Mouse (Mus musculus): ENCODE measurements around the gene Adgrg6.

The Adgrg6 gene

GRCm38 (mm10) chr10:14544941-14545717, at the start of gene Adgrg6:
Adgrg6 (minus strand) TSS chr10:14545659.
- peak; percentile 12 for DNase-seq

- DNase-seq: no peak
These were observed 46.8 kb upstream of the Adgrg6 start for GRCm38 (mm10) chr10:14592215-14592614.

- no peak for DNase-seq
These were observed 45.4 kb upstream of the Adgrg6 start for GRCm38 (mm10) chr10:14590816-14591215.

- no peak for DNase-seq
These were observed 44.2 kb upstream of the Adgrg6 start for GRCm38 (mm10) chr10:14589667-14590066.

- DNase-seq: no peak
These were observed 38.0 kb upstream of the Adgrg6 start for GRCm38 (mm10) chr10:14583496-14583895.

GRCm38 (mm10) chr10:14574255-14574654, 28.8 kb upstream of the Adgrg6 start:
- no peak for DNase-seq

- no peak for DNase-seq
These were observed 25.7 kb upstream of the Adgrg6 start for GRCm38 (mm10) chr10:14571143-14571542.

- no peak for DNase-seq
These were observed 25.2 kb upstream of the Adgrg6 start for GRCm38 (mm10) chr10:14570616-14571015.

GRCm38 (mm10) chr10:14546111-14546551, 672 bp upstream of the Adgrg6 start:
- no peak for DNase-seq

GRCm38 (mm10) chr10:14544608-14544940, 885 bp downstream of the Adgrg6 start:
- no peak for DNase-seq

GRCm38 (mm10) chr10:14543511-14544067, 1.9 kb downstream of the Adgrg6 start:
- no peak for DNase-seq

GRCm38 (mm10) chr10:14537102-14537501, 8.4 kb downstream of the Adgrg6 start:
- no peak for DNase-seq

GRCm38 (mm10) chr10:14531090-14531489, 14.4 kb downstream of the Adgrg6 start:
- no peak for DNase-seq

GRCm38 (mm10) chr10:14530670-14531069, 14.8 kb downstream of the Adgrg6 start:
- DNase-seq: no peak

- no peak for DNase-seq
These were observed 17.7 kb downstream of the Adgrg6 start for GRCm38 (mm10) chr10:14527765-14528164.

GRCm38 (mm10) chr10:14522729-14523128, 22.7 kb downstream of the Adgrg6 start:
- no peak for DNase-seq

GRCm38 (mm10) chr10:14520912-14521675, 24.4 kb downstream of the Adgrg6 start:
- DNase-seq: no peak

GRCm38 (mm10) chr10:14517909-14518308, 27.6 kb downstream of the Adgrg6 start:
- DNase-seq: no peak

GRCm38 (mm10) chr10:14511904-14512663, 33.4 kb downstream of the Adgrg6 start:
- DNase-seq: no peak

- no peak for DNase-seq
These were observed 34.3 kb downstream of the Adgrg6 start for GRCm38 (mm10) chr10:14511157-14511556.

- DNase-seq: no peak
These were observed 49.8 kb downstream of the Adgrg6 start for GRCm38 (mm10) chr10:14495658-14496057.

GRCm38 (mm10) chr10:14495204-14495603, 50.3 kb downstream of the Adgrg6 start:
- DNase-seq: no peak

GRCm38 (mm10) chr10:14491838-14492237, 53.6 kb downstream of the Adgrg6 start:
- peak; percentile 12 for DNase-seq

Data from kidney, adult 9 months (tissue).